In the genomic region with DNA sequence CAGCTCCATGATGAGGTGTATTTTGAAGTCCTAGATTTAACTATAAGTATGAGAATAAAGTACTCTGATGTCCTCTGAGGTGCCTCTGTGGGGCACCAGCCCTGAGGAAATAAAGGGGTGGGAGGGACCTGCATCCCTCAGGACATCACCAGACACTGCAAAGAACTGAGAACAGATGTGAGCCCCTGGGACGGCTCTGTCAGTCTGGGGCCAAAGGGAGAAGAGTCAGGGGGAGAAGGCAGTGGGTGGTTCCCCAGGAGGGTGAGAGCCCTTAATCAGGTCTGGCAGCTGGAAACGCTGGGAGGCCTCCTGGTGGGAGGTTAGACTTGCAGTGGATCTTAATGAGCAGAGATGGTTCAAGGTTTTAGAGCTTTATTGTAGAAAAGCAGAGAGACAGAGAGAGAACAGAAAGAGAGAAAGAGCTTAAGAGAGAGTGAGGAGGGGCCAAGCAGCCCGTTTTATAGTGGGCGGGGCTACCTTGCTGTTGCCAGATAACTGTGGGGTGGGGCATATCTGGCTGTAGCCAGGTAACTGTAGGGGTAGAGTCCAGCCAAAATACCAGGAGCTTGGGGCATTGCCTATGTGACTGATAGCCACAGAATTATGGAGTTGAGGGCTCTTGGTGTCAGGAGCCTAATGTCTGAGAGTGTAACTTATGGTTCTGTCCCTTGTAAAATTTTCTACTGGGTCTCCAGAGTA, we compare ENCODE assay signal across 16 mouse cellular contexts.
DNase-seq lines count a peak whose midpoint lies in the region; ATAC-seq and TF ChIP-seq lines count a peak whose summit lies in the region.
"Had no signal": no experiment of that assay in that cellular context is flagged by ENCODE, and none has a peak within 500 bp of the region (broad histone marks: within the 10 kb centered on the region; RNA-seq: fewer than 3 reads in every experiment).

No protein-coding gene starts in this region.

- no peak for TF ChIP-seq CTCF in hindbrain, postnatal 0 days (IDR thresholded peaks at IDR 0.05; ENCODE audit: low read depth)

- no peaks in the 10 kb centered on the region for H3K36me3 ChIP-seq in hindbrain, embryonic 11.5 days (ENCODE audit: control insufficient read depth, insufficient read depth, low read length)
- no peaks in the 10 kb centered on the region for H3K36me3 ChIP-seq in hindbrain, postnatal 0 days (ENCODE audit: insufficient read depth, low read length)
- H3K36me3 ChIP-seq in liver, embryonic 13.5 days, result no peaks in the 10 kb centered on the region
- H3K36me3 ChIP-seq: embryonic facial prominence, embryonic 10.5 days; heart, embryonic 12.5 days; hindbrain, embryonic 12.5 days had no signal

- no peak overlapping the region for H3K4me2 ChIP-seq in hindbrain, embryonic 11.5 days (replicated peaks; ENCODE audit: low read depth, low read length)
- no peak overlapping the region for H3K4me2 ChIP-seq in hindbrain, postnatal 0 days (ENCODE audit: low read depth, low read length)
- H3K4me2 ChIP-seq in liver, embryonic 13.5 days, result peak overlapping the region; percentile 14; the same call in 1 of the 2 replicates
- H3K4me2 ChIP-seq: forebrain, embryonic 13.5 days; heart, embryonic 12.5 days; hindbrain, embryonic 12.5 days had no signal

- H3K9me3 ChIP-seq in hindbrain, embryonic 11.5 days (ENCODE audit: control insufficient read depth, low read length), result no peaks in the 10 kb centered on the region
- no peaks in the 10 kb centered on the region for H3K9me3 ChIP-seq in hindbrain, postnatal 0 days (ENCODE audit: low read length)
- H3K9me3 ChIP-seq in liver, embryonic 13.5 days (replicated peaks), result no peaks in the 10 kb centered on the region
- H3K9me3 ChIP-seq: embryonic facial prominence, embryonic 10.5 days; forebrain, embryonic 13.5 days; heart, embryonic 12.5 days; hindbrain, embryonic 12.5 days had no signal

- WGBS in hindbrain, embryonic 11.5 days, result 41% methylated on average over 4 of the region's 4 CpGs
- WGBS in hindbrain, postnatal 0 days, result 44% methylated on average over 4 of the region's 4 CpGs
- WGBS in liver, embryonic 13.5 days (ENCODE audit: insufficient replicate concordance), result 24% methylated on average over 4 of the region's 4 CpGs

- H3K27ac ChIP-seq in hindbrain, embryonic 11.5 days (ENCODE audit: low read depth, low read length), result no peak overlapping the region
- H3K27ac ChIP-seq in hindbrain, postnatal 0 days, result no peak overlapping the region
- H3K27ac ChIP-seq in liver, embryonic 13.5 days, result no peak overlapping the region
- H3K27ac ChIP-seq: embryonic facial prominence, embryonic 10.5 days; forebrain, embryonic 13.5 days; hindbrain, embryonic 12.5 days had no signal

- ATAC-seq in hindbrain, embryonic 11.5 days (ENCODE audit: low FRiP score), result 0 out of 2 replicates have a peak, but pooled peaks have one; percentile 40
- ATAC-seq in hindbrain, postnatal 0 days, result no peak
- ATAC-seq in liver, embryonic 13.5 days (ENCODE audit: low read depth), result peak; percentile 87
- ATAC-seq: forebrain, embryonic 13.5 days; forebrain, postnatal 0 days had no signal

- no peak overlapping the region for H3K4me3 ChIP-seq in hindbrain, embryonic 11.5 days (ENCODE audit: low read depth, low read length)
- H3K4me3 ChIP-seq in hindbrain, postnatal 0 days (ENCODE audit: low read length), result no peak overlapping the region
- H3K4me3 ChIP-seq in liver, embryonic 13.5 days (replicated peaks), result no peak overlapping the region
- H3K4me3 ChIP-seq: embryonic facial prominence, embryonic 10.5 days; forebrain, embryonic 13.5 days; heart, embryonic 12.5 days; hindbrain, embryonic 12.5 days had no signal

- no peaks in the 10 kb centered on the region for H3K27me3 ChIP-seq in hindbrain, embryonic 11.5 days (ENCODE audit: control insufficient read depth, insufficient read depth, low read length)
- H3K27me3 ChIP-seq in hindbrain, postnatal 0 days (ENCODE audit: insufficient read depth, low read length), result no peaks in the 10 kb centered on the region
- no peaks in the 10 kb centered on the region for H3K27me3 ChIP-seq in liver, embryonic 13.5 days
- H3K27me3 ChIP-seq: forebrain, embryonic 13.5 days; heart, embryonic 12.5 days; hindbrain, embryonic 12.5 days had no signal

- DNase-seq in hindbrain, embryonic 11.5 days (ENCODE audit: low spot score), result no peak
- no peak for DNase-seq in hindbrain, postnatal 0 days (ENCODE audit: low spot score)
- peak; percentile 24 for DNase-seq in c-Kit-positive CD71-positive TER-119-positive erythroid progenitor cells, embryonic 14.5 days (ENCODE audit: low spot score)
- DNase-seq in liver, embryonic 13.5 days, result peak; percentile 8
- peak; percentile 43 for DNase-seq in retina, embryonic 14.5 days (ENCODE audit: low spot score)
- DNase-seq in lung, postnatal 25 days (ENCODE audit: low spot score), result no peak
- no peak for DNase-seq in spleen, postnatal 4 days (ENCODE audit: low spot score in 2 of 2)
- DNase-seq: adrenal gland, postnatal 25 days; B cell, adult 2 months; cerebellum, adult 2 months; forebrain, postnatal 0 days; gastrocnemius, postnatal 14 days had no signal

- no peaks in the 10 kb centered on the region for H3K4me1 ChIP-seq in hindbrain, embryonic 11.5 days (replicated peaks; ENCODE audit: control insufficient read depth, insufficient read depth, low read length)
- H3K4me1 ChIP-seq in hindbrain, postnatal 0 days (ENCODE audit: insufficient read depth, low read length), result no peaks in the 10 kb centered on the region
- peaks cover 22% of the 10 kb centered on the region for H3K4me1 ChIP-seq in liver, embryonic 13.5 days (replicated peaks)
- H3K4me1 ChIP-seq: embryonic facial prominence, embryonic 10.5 days; forebrain, embryonic 13.5 days; heart, embryonic 12.5 days; hindbrain, embryonic 12.5 days had no signal

- no peak overlapping the region for H3K9ac ChIP-seq in hindbrain, embryonic 11.5 days (ENCODE audit: low read depth, low read length)
- no peak overlapping the region for H3K9ac ChIP-seq in hindbrain, postnatal 0 days (replicated peaks; ENCODE audit: low read length)
- H3K9ac ChIP-seq in liver, embryonic 13.5 days, result 0 out of 2 replicates have a peak overlapping the region, but pooled peaks have one; percentile 6
- H3K9ac ChIP-seq: forebrain, embryonic 13.5 days; forebrain, postnatal 0 days; heart, embryonic 12.5 days; hindbrain, embryonic 12.5 days had no signal

Comparison
In these comparisons a context has a peak if more than half of its experiments do, and no peak if none do; other contexts are left out.
1. DNase-seq: peak in c-Kit-positive CD71-positive TER-119-positive erythroid progenitor cells, embryonic 14.5 days (single experiment), liver, embryonic 13.5 days (single experiment) and retina, embryonic 14.5 days (single experiment); none in hindbrain, embryonic 11.5 days (single experiment), hindbrain, postnatal 0 days (single experiment), lung, postnatal 25 days (single experiment) and spleen, postnatal 4 days (0 of 2).